In genomic region chr1:97877037-97877436, GRCm38 (mm10) we compare ENCODE assay signal across 26 mouse cellular contexts.
DNase-seq lines count a peak whose midpoint lies in the region; ATAC-seq and TF ChIP-seq lines count a peak whose summit lies in the region.
"Had no signal": no experiment of that assay in that cellular context is flagged by ENCODE, and none has a peak within 500 bp of the region (broad histone marks: within the 10 kb centered on the region; RNA-seq: fewer than 3 reads in every experiment).

No protein-coding gene starts in this region.

- ATAC-seq in heart, embryonic 12.5 days (ENCODE audit: insufficient number of reproducible peaks, low FRiP score): no peak
- ATAC-seq in liver, postnatal 0 days: no peak
- ATAC-seq: forebrain, embryonic 14.5 days had no signal

- TF ChIP-seq POLR2A in heart, adult 2 months (IDR thresholded peaks at IDR 0.05; ENCODE audit: insufficient read depth, low read depth, low read length): no peak

- H3K79me2 ChIP-seq in heart, adult 2 months (replicated peaks; ENCODE audit: control insufficient read depth, insufficient read depth, low read length): no peaks in the 10 kb centered on the region

- DNase-seq in heart, adult 2 months: no peak
- no peak for DNase-seq in liver, postnatal 0 days
- DNase-seq in liver: no peak
- peak; percentile 29 for DNase-seq in ES-CJ7 (ENCODE audit: low read depth, low spot score)
- peak; percentile 6 for DNase-seq in ZHBTc4 (ENCODE audit: low read depth, low spot score)
- DNase-seq in spleen, adult 18-20 months: no peak
- DNase-seq: adrenal gland, postnatal 14 days; B cell, adult 2 months; cerebellum, adult 8-10 months; gastrocnemius, postnatal 14 days; heart, adult 18-20 months; kidney, adult 2 months; kidney, postnatal 14 days; layer of hippocampus, postnatal 36 days; lung, postnatal 14 days; midbrain, embryonic 14.5 days; retina, postnatal 1 day; right cerebral cortex, postnatal 25 days; thymus, postnatal 25 days had no signal

- TF ChIP-seq CTCF in heart, adult 2 months (IDR thresholded peaks at IDR 0.05): peak; percentile 59
- peak; percentile 11; the same call in 1 of the 2 replicates for TF ChIP-seq CTCF in liver, postnatal 0 days (IDR thresholded peaks at IDR 0.05; ENCODE audit: low read depth)

- no peak overlapping the region for H3K4me2 ChIP-seq in heart, embryonic 12.5 days
- H3K4me2 ChIP-seq in liver, postnatal 0 days (ENCODE audit: low read depth, low read length): no peak overlapping the region
- H3K4me2 ChIP-seq: hindbrain, embryonic 12.5 days; limb, embryonic 13.5 days; liver, embryonic 15.5 days; neural tube, embryonic 12.5 days had no signal

- intact Hi-C loops in heart, adult 2 months (cut with DNase I): no loop called here

- no peak overlapping the region for H3K4me3 ChIP-seq in heart, adult 2 months
- H3K4me3 ChIP-seq in heart, embryonic 12.5 days: no peak overlapping the region
- no peak overlapping the region for H3K4me3 ChIP-seq in liver, postnatal 0 days (ENCODE audit: low read depth, low read length)
- H3K4me3 ChIP-seq: hindbrain, embryonic 12.5 days; limb, embryonic 13.5 days; liver, embryonic 15.5 days; megakaryocyte, embryonic 14.5 days; neural tube, embryonic 12.5 days had no signal

- H3K4me1 ChIP-seq in heart, adult 2 months (ENCODE audit: control insufficient read depth, insufficient read depth, low read length): peaks cover 2% of the 10 kb centered on the region
- H3K4me1 ChIP-seq in heart, embryonic 12.5 days (replicated peaks): no peaks in the 10 kb centered on the region
- H3K4me1 ChIP-seq in liver, postnatal 0 days (ENCODE audit: insufficient read depth): no peaks in the 10 kb centered on the region
- H3K4me1 ChIP-seq: hindbrain, embryonic 12.5 days; limb, embryonic 13.5 days; liver, embryonic 15.5 days; megakaryocyte, embryonic 14.5 days; neural tube, embryonic 12.5 days had no signal

- H3K36me3 ChIP-seq in heart, adult 2 months (ENCODE audit: control insufficient read depth, insufficient read depth, low read length): no peaks in the 10 kb centered on the region
- peaks cover 59% of the 10 kb centered on the region for H3K36me3 ChIP-seq in heart, embryonic 12.5 days
- no peaks in the 10 kb centered on the region for H3K36me3 ChIP-seq in liver, postnatal 0 days (replicated peaks; ENCODE audit: insufficient read depth, low read length)
- H3K36me3 ChIP-seq: hindbrain, embryonic 12.5 days; liver, embryonic 15.5 days; neural tube, embryonic 12.5 days had no signal

- H3K9ac ChIP-seq in heart, adult 2 months (ENCODE audit: low read depth, low read length): no peak overlapping the region
- H3K9ac ChIP-seq in heart, embryonic 12.5 days: no peak overlapping the region
- H3K9ac ChIP-seq in liver, postnatal 0 days (replicated peaks): no peak overlapping the region
- H3K9ac ChIP-seq: hindbrain, embryonic 12.5 days; limb, embryonic 13.5 days; liver, embryonic 15.5 days; neural tube, embryonic 12.5 days had no signal

- H3K9me3 ChIP-seq in heart, embryonic 12.5 days (replicated peaks): no peaks in the 10 kb centered on the region
- no peaks in the 10 kb centered on the region for H3K9me3 ChIP-seq in liver, postnatal 0 days (ENCODE audit: low read length)
- H3K9me3 ChIP-seq: hindbrain, embryonic 12.5 days; limb, embryonic 13.5 days; liver, embryonic 15.5 days; megakaryocyte, embryonic 14.5 days; neural tube, embryonic 12.5 days had no signal

- no peak overlapping the region for H3K27ac ChIP-seq in heart, adult 2 months
- H3K27ac ChIP-seq in heart, embryonic 12.5 days (ENCODE audit: poor library complexity, severe bottlenecking): no peak overlapping the region
- H3K27ac ChIP-seq in liver, postnatal 0 days (ENCODE audit: low read depth): no peak overlapping the region
- H3K27ac ChIP-seq: hindbrain, embryonic 12.5 days; limb, embryonic 13.5 days; liver, embryonic 15.5 days; neural tube, embryonic 12.5 days had no signal

- H3K27me3 ChIP-seq in heart, adult 2 months (ENCODE audit: control insufficient read depth, insufficient read depth, low read length): no peaks in the 10 kb centered on the region
- no peaks in the 10 kb centered on the region for H3K27me3 ChIP-seq in heart, embryonic 12.5 days (replicated peaks)
- H3K27me3 ChIP-seq in liver, postnatal 0 days (ENCODE audit: insufficient read depth, low read length): no peaks in the 10 kb centered on the region
- H3K27me3 ChIP-seq: hindbrain, embryonic 12.5 days; limb, embryonic 13.5 days; liver, embryonic 15.5 days; megakaryocyte, embryonic 14.5 days; neural tube, embryonic 12.5 days had no signal

- no peak for TF ChIP-seq EP300 in heart, adult 2 months (IDR thresholded peaks at IDR 0.05; ENCODE audit: insufficient read depth, low read depth, low read length)
- no peak for TF ChIP-seq EP300 in liver, postnatal 0 days (IDR thresholded peaks at IDR 0.05; ENCODE audit: low read depth)

Comparison
In these comparisons a context has a peak if more than half of its experiments do, and no peak if none do; other contexts are left out.
1. DNase-seq: peak in ES-CJ7 (single experiment) and ZHBTc4 (single experiment); none in heart, adult 2 months (0 of 2), liver, postnatal 0 days (single experiment), liver (single experiment) and spleen, adult 18-20 months (0 of 2).